Mouse (Mus musculus) lung, postnatal 10 days (tissue): ENCODE measurements at regions not wholly inside any gene's neighbourhood (a gene's known extent, or its start where the extent isn't known, plus 50 kb on each side); places are given as distances from the start of the nearest gene placed in this dataset.
"Not testable (repeated sequence)": the region's sequence is repeated elsewhere in the genome, so short reads cannot be mapped to it uniquely, and the experiment has no call there.

Source experiments
- DNase-seq: peaks from one replicate; pipeline ENCODE4 v3.0.0; 2021

- not testable (repeated sequence) for DNase-seq
Measured at GRCm38 (mm10) chr2:16811401-16812281, 455.5 kb downstream of the Plxdc2 start.

DNA sequence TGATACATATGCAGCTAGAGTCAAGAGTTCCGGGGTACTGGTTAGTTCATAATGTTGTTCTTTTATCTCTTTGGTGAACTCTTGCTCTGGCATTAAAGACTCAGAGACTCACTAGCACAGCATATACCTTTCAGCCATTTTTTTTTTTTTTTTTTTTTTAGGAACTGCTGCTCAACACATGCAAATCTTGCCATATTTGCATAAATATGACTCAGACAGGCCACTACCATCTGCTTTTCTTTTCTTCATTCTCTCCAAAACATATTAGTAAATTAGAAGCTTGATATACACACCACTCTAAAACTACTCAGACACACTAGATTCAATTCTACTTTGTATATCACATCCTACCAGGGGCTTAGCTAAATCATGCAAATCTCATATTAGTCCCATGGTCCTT lies 464.3 kb downstream of the Plxdc2 start:
- no peak for DNase-seq

DNA sequence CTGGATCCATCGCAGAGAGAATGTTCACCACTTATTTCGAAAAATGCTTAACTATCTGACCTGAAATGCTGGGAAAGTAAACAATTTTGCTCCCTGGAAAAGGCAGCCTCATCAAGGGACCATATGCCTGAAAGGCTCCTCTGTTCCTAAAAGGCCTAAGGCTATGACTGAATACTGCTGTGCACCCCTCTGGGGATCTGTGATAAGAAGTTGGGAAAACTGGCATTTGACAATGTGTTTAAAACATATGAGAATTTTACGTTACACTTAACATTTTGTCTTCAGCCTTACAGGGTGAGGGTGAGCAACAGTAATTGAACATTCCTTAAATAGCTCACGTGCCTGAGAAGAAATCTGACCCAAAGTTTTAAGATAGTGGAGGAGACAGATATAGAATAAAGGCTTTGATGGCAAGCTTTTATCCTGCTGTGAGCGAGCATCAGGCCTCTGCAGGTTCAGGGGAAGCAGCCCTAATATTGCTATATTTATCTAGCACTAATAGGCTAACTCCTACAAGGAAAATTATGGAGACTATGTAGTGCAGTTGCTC lies 468.7 kb downstream of the Plxdc2 start:
- no peak for DNase-seq

DNA sequence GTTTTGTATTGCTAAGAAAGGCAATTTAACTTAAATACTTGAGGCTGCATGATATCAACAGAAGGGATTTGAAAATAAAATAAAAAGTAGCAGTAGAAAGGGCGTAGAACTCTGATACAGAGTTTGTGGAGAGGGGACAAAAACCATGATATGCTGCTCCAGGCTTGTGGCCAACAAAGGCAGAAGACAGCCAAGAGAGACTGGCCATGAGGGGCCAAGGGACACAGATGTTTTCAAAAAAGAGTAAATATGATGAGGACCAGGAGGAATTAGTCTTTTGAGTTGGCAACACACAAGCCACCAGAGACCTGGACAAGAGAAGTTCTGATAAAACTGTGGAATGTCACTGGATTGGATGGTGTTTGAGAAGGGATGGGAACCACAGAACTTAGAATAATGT lies 471.2 kb downstream of the Plxdc2 start:
- no peak for DNase-seq

GRCm38 (mm10) chr2:16835960-16836359 lies 479.9 kb downstream of the Plxdc2 start:
- peak; percentile 55 for DNase-seq

DNA sequence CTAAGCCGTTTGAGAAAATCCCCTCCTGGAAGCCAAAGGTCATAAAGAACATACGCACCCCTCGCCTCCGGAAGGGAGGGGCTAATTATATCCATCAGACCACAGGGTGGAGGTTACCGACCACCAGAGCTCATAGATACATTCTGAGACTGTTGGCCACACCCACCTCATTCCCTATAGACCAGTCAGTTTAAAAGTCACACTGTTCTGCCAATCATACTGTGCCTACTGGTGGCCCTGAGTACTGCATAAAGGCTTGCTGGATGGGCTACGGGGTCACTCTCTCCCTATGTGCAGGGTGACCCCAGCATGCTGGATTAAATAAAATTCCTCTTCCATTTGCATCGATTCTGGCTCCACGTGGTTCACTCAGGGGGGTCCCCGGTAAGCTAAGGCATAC lies 482.6 kb downstream of the Plxdc2 start:
- DNase-seq: no peak

- peak; percentile 78 for DNase-seq
Measured at GRCm38 (mm10) chr2:16849916-16850315, 493.8 kb downstream of the Plxdc2 start.

GRCm38 (mm10) chr2:16860056-16860455 lies 504.0 kb downstream of the Plxdc2 start:
- DNase-seq: no peak

- no peak for DNase-seq
Measured at GRCm38 (mm10) chr2:16866163-16866852, 510.2 kb downstream of the Plxdc2 start.

DNA sequence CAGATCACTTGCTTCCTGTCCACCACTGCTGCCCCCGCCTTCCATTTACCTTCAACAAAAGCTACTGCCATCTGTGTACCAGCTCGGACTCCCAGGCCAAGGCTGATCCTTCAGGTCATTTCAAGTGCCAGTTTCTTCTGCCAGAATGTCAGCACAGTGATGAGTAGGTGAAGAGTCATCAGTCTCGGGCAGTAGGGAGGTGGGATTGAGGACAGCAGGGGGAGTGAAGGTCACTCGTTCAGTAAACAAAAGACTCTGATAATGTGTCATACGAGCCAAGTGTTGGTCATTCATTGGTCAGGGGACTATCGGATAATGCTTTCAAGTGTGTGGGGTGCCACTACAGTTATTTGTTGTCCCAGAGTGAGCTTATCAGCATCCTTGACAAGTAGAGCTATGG lies 536.3 kb downstream of the Plxdc2 start:
- DNase-seq: not testable (repeated sequence)

- no peak for DNase-seq
Measured at GRCm38 (mm10) chr2:16909246-16910038, 553.3 kb downstream of the Plxdc2 start.

GRCm38 (mm10) chr2:16914633-16915032 lies 558.5 kb downstream of the Plxdc2 start:
- no peak for DNase-seq

- DNase-seq: no peak
Measured at GRCm38 (mm10) chr2:16929974-16930373, 573.9 kb downstream of the Plxdc2 start.

DNA sequence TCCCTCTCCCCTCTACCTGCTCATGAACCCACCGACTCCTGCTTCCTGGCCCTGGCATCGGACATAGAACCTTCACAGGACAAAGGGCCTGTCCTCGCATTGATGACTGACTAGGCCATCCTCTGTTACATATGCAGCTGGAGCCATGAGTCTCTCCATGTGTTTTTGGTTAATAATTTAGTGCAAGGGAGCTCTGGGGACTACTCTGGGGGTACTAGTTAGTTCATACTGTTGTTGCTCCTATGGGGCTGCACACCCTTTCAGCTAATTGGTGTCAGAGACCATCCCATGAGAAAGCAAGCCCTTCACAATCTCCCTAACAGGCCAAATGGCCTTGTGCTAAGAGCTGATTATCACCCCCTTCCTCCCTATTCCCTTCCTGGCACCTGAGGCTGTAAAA lies 603.3 kb downstream of the Plxdc2 start:
- DNase-seq: no peak

DNA sequence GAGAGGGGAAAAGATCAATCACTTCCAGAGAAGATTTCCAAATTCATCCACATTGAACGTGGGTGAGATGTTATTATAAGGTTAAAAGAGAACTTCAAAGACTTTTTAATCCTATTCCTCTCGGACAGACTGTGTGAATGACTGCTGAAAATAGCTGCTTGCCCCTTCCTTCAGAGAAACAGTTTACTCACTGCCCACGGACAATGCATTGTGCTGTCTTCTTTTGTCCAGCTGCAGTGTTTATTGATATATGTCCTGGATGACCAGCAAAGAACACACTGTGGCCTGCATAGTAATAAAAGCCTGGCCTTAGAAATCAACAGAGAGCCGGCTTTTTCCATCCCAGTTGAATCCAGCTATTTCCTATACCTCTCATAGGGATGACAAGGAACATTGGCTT lies 621.3 kb downstream of the Plxdc2 start:
- no peak for DNase-seq

DNA sequence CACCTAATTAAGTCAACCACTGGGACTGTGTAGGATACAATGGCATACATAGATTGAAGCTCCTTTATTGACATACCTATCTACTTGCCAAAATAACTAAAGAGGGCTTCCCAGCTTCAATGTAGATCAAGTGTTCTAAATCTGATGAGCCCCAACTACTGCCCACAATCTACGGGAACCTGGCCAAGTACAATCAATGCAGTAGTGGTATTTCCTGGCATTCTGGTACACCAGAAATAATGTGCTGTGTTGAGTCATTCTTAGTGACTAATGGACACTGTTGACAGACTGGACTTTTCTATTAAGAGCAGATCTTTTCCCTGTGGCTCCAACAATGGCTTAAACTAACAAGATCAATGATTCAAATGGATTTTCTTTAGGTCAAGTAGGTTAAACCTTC lies 626.7 kb downstream of the Plxdc2 start:
- no peak for DNase-seq

GRCm38 (mm10) chr2:16983583-16984221 lies 627.6 kb downstream of the Plxdc2 start:
- DNase-seq: no peak
